Mouse (Mus musculus) heart, postnatal 25 days (tissue): ENCODE data around the gene Rock2. TPM values are rescaled to one million over a fixed set of nuclear protein-coding genes. Genes with fewer than 3 reads are reported as not detected.

Source experiments
- DNase-seq: peaks from one replicate; pipeline ENCODE4 v3.0.0; 2022; ENCODE audit warnings: low spot score
- intact Hi-C: fragments of 180-260 bp; cut with DNase I; formaldehyde crosslinking; loops from one replicate; pipeline ENCODE4 v1.15.1; 2025
- total RNA-seq, 2 experiments: library from RNA; stranded (reverse); gene quantifications; 2 replicates each; pipeline ENCODE4 v1.2.3; 2021

The Rock2 gene
- total RNA-seq, 2 experiments from 2014 or later: 72.8 to 84.7 TPM

- DNase-seq: no peak
- intact Hi-C loops: loop anchor here (5.0 kb wide), 1 partner anchor 36 kb away; no protein-coding TSS in a partner anchor
These were observed 1.5 kb downstream of the Rock2 start for GRCm38 (mm10) chr12:16896073-16896789.

DNA sequence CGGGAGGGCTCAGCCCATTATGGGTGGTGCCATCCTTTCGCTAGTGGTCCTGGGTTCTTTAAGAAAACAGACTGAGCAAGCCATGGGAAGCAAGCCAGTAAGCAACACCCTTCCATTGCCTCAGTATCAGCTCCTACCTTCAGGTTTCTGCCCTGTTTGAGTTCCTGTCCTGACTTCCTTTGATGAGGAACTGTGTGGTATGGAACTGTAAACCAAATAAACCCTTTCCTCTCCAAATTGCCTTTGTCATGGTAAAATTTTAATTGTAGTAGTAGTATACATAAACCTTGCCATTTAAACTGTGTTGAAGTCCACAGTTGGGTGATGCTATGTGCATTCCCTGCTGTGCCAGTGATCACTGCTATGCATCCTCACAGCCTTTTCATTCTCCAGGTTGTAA lies 2.5 kb downstream of the Rock2 start:
- intact Hi-C loops: loop anchor here (5.0 kb wide), 1 partner anchor 35 kb away; no protein-coding TSS in a partner anchor
- DNase-seq: no peak

DNA sequence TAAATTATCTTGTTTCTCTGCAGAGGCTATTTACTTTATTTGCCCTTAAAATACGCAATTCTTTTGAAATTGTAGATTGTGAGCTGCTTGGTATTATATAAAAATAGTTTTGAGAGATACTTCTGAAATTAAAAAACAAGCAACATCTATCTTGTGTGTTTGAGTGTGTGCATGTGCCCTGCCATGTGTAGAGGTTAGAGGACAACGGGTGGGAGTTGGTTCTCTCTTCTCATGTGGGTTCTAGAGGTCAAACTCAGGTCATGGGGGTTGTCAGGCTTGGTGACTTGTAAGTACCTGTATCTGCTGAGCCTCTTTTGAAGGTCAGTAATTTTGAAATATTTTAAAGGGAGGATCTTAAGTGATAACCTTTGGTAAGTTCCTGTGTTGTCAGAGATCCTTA lies 3.5 kb downstream of the Rock2 start:
- DNase-seq: no peak
- intact Hi-C loops: loop anchor here (5.0 kb wide), 1 partner anchor 34 kb away; no protein-coding TSS in a partner anchor

DNA sequence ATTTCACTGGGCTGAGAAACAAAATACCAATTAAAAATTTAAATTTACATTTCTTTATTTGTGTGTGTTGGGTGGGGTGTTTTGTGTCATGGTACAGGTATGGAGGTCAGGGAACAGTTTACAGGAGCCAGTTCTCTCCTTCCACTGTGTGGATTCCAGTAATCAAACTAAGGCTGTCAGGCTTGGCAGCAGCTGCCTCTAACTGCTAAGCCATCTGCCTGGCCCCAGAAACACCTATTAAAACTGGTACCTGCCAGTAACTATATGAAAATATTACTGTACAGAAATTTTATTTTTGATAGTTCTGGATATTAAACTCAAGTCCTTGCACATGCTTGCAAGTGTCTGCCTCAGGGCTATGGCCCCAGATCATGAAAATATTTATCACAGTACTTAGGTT lies 4.1 kb downstream of the Rock2 start:
- intact Hi-C loops: loop anchor here (5.0 kb wide), 1 partner anchor 34 kb away; no protein-coding TSS in a partner anchor
- DNase-seq: no peak

- intact Hi-C loops: no loop called here
- no peak for DNase-seq
These were observed 6.0 kb downstream of the Rock2 start for GRCm38 (mm10) chr12:16900625-16901222.

DNA sequence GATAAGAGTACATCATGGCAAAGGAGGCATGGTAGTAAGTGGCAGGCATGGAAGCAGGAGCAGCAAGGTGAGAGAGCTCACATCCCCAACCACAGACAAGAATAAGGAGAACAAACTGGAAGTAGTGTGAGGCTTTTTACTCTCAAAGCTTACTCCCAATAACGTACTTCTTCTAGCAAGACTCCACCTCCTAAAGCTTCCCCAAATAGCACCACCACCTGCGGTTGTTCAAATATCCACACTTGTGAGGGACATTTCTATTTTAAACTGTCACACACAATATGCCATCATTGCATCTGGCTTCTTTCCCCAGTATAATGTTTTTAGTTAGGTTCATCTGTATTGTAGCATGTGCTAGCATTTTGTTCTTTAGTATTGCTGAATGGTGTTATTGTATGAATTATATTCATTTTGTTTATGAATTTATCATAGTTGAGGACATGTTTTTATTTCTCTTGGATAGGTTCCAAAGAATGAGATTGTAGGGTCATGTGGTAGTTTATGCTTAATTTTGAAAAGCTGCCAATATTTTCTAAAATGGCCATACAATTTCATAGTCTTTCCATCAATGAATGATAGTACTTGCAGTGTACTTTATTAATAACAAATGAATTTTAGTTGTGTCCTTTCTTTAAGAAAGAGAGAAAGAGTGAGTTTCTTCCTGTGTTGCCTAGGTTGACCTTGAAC lies 9.4 kb downstream of the Rock2 start:
- intact Hi-C loops: no loop called here
- no peak for DNase-seq

DNA sequence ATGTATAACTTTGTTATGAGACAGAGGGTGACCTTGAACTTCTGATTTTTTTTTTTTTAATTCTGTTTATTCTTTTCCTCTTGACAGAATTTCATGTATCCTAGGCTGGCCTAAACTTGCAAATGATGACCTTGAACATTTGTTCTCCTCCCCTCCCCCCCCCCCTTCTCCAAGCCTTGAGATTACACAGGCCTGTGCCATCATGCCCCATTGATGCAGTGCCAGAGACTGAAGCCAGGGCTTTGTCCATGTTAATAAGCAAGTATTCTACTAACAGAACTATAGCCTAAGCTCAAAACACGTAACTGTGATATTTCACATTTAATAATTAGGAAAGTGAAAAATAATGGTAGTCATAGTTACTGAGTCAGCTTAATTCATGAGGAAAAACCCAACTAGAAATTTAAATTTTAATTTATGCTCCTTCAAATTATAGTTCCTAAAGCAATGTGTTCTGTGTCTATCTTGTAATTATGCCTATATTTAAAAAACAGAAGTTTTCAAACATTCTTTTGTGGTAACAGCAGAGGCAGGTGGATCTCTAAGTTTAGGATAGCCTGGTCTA lies 12.7 kb downstream of the Rock2 start:
- DNase-seq: no peak
- intact Hi-C loops: no loop called here

GRCm38 (mm10) chr12:16907953-16908648 lies 13.4 kb downstream of the Rock2 start:
- intact Hi-C loops: no loop called here
- no peak for DNase-seq

GRCm38 (mm10) chr12:16911524-16911923 lies 16.8 kb downstream of the Rock2 start:
- DNase-seq: no peak
- intact Hi-C loops: no loop called here

DNA sequence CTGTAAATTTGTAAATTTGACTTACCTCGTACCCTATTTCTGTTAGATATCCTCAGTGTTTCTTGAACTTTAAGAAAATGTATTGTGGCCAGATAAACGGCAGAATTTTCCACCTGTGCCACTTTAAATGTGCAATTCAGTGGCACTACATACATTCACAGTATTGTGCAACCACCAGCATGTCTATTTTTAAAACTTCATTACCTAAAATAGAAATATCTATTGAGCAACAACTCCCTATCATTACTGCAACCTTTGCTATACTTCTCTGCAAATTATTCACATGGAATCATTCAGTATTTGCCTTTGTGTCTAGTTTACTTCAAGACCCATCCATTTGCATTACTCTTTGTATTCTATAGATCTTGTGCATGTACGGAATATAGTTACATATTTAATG lies 17.9 kb downstream of the Rock2 start:
- intact Hi-C loops: no loop called here
- DNase-seq: no peak

DNA sequence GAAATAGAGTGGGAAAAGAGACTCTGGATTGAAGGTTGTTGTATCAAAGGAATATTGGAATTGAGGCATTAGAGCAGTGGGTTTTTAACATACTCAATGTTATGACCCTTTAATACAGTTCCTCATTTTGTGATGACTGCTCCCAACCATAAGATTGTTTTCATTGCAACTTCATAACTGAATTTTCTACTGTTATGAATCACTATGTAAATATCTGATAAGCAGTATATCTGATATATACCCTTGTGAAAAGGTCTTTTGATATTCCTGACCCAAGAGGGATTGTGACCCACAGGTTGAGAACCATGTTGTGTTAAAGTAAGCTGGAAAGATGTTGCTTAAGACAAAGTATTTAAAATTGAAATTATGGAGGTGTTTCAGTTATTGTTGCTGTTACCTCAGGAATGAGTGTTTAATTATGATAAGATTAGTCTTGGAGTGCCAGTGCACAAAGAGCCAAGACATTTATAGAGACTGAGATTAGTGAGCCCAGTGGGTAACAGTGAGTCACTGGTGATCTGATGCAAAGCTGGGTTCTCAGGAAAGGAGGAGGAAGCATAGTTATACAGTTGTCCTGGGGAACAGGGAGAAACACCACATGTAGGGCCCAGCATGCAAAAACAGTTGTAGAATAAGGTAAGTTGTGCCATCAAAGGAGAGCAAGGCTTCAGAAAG lies 25.6 kb downstream of the Rock2 start:
- intact Hi-C loops: no loop called here
- no peak for DNase-seq

GRCm38 (mm10) chr12:16927889-16928288 lies 33.2 kb downstream of the Rock2 start:
- no peak for DNase-seq
- intact Hi-C loops: no loop called here

GRCm38 (mm10) chr12:16934423-16934822 lies 39.7 kb downstream of the Rock2 start:
- no peak for DNase-seq
- intact Hi-C loops: loop anchor here (5.0 kb wide), 1 partner anchor 37 kb away; no protein-coding TSS in a partner anchor

DNA sequence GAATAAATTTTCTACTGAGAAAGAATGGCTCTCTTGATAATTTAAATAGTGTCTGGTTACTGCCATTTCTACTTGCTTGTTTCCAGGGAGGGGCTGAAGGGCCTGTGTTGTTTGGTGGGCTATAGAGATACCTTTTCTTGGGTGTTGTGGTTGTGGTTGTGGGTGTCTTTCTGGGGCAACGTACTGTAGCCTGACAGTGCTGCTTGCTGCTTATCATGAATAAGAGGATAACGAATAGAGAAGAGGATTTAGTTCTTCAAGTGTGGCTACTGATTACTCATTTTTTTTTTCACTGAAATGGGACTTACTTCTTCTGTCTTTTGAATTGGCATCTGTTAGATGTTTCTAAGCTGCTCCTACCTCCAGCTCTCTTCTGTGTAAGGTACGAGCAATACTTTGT lies 47.3 kb downstream of the Rock2 start:
- intact Hi-C loops: no loop called here
- DNase-seq: no peak

GRCm38 (mm10) chr12:16948239-16948638 lies 53.5 kb downstream of the Rock2 start:
- intact Hi-C loops: no loop called here
- DNase-seq: no peak

DNA sequence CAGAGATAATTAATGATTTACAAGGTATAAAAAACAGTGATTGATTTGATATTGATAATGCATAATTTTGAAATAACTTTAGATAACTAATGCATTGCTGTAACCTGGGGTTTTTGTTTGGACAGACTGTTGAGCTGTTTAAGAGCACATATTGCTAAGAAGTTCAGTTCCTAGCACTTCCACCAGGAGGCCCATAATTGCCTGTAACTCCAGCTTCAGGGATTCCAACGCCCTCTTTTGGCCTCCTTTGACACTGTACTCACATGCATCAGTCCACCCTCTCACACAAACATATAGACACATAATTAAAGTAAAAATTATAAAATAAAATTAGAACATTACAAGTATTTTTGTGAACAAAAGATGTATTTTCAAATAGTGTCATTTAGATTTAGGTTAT lies 64.2 kb downstream of the Rock2 start:
- intact Hi-C loops: no loop called here

GRCm38 (mm10) chr12:16963354-16963753 lies 68.7 kb downstream of the Rock2 start:
- intact Hi-C loops: loop anchor here (5.0 kb wide), 1 partner anchor 136 kb away; no protein-coding TSS in a partner anchor
- DNase-seq: no peak

More for the DNA sequence above, 64.2 kb downstream of the Rock2 start:
- DNase-seq: no peak

GRCm38 (mm10) chr12:16966811-16967210 lies 72.1 kb downstream of the Rock2 start:
- no peak for DNase-seq
- intact Hi-C loops: no loop called here

GRCm38 (mm10) chr12:16977120-16977519 lies 82.4 kb downstream of the Rock2 start:
- intact Hi-C loops: no loop called here
- no peak for DNase-seq
